Mouse (Mus musculus) heart, postnatal 0 days (tissue): Measurements from ENCODE around the gene Kpna2. TPM values are rescaled to one million over a fixed set of nuclear protein-coding genes. Genes with fewer than 3 reads are reported as not detected.
A peak's percentile ranks its signal among the peaks of the same experiment; 100 is the strongest.

Source experiments
- ATAC-seq: fragments of 200-750 bp; cut with Nextera tagmentation; 2 replicates; pipeline ENCODE4 v1.8.0; 2017; ENCODE audit warnings: low read depth, moderate number of reproducible peaks, moderate library complexity; ENCODE audit not compliant: insufficient read depth
- DNase-seq: peaks from one replicate; pipeline ENCODE4 v3.0.0-alpha.2; 2016; ENCODE audit warnings: low spot score
- H3K27ac ChIP-seq: fragments of 300-500 bp; sonication (generic); 2 replicates; pipeline ENCODE4 v1.5.1; 2014; ENCODE audit warnings: low read depth, mild to moderate bottlenecking
- H3K27me3 ChIP-seq: fragments of 300-500 bp; sonication (generic); 2 replicates; pipeline ENCODE4 v1.6.1; 2014; ENCODE audit warnings: low read length, mixed read lengths; ENCODE audit not compliant: control insufficient read depth, insufficient read depth
- H3K36me3 ChIP-seq: fragments of 300-500 bp; sonication (generic); replicated peaks from 2 replicates; pipeline ENCODE4 v1.6.1; 2014; ENCODE audit warnings: low read length, mixed read lengths; ENCODE audit not compliant: control insufficient read depth, insufficient read depth
- H3K4me1 ChIP-seq: fragments of 300-500 bp; sonication (generic); 2 replicates; pipeline ENCODE4 v1.6.1; 2014; ENCODE audit warnings: antibody characterized with exemption; ENCODE audit not compliant: control insufficient read depth, insufficient read depth
- H3K4me2 ChIP-seq: fragments of 300-500 bp; sonication (generic); 2 replicates; pipeline ENCODE4 v1.6.1; 2014; ENCODE audit warnings: low read depth, mild to moderate bottlenecking, low read length, moderate library complexity
- H3K4me3 ChIP-seq: fragments of 300-500 bp; sonication (generic); 2 replicates; pipeline ENCODE4 v1.5.1; 2014; ENCODE audit warnings: low read depth, low read length
- H3K9ac ChIP-seq: fragments of 300-500 bp; sonication (generic); replicated peaks from 2 replicates; pipeline ENCODE4 v1.6.1; 2014; ENCODE audit warnings: low read depth, low read length, mixed read lengths
- H3K9me3 ChIP-seq: fragments of 300-500 bp; sonication (generic); replicated peaks from 2 replicates; pipeline ENCODE4 v1.6.1; 2016; ENCODE audit warnings: low read length; ENCODE audit not compliant: control insufficient read depth
- CTCF ChIP-seq: IDR thresholded peaks from 2 replicates; pipeline ENCODE4 v1.5.1; 2016; ENCODE audit warnings: antibody characterized with exemption, control low read depth, low read depth
- EP300 ChIP-seq: IDR thresholded peaks from 2 replicates; pipeline ENCODE4 v1.6.1; 2016; ENCODE audit warnings: antibody characterized with exemption, low read depth
- WGBS: fragments of 180-500 bp; shearing (Covaris S2); extraction: QIAGEN DNeasy Blood & Tissue Kit; methylation state at CpG from one replicate; pipeline ENCODE4 v1.1.7; 2014; 5-methylcytosine and 5-hydroxymethylcytosine counted together
- polyA plus RNA-seq: library from polyadenylated mRNA; unstranded; fragments of >200 nt; fragmentation: Nextera tagmentation; extraction: Ambion mirVana; gene quantifications from 2 replicates; pipeline ENCODE4 v1.2.1, GENCODE M21; 2015
- total RNA-seq: library from RNA; depleted of rRNA; stranded (reverse); fragments of >200 nt; gene quantifications from 2 replicates; pipeline ENCODE4 v1.2.3, GENCODE M21; 2014; ENCODE audit warnings: low replicate concordance; rRNA removed

Gene Kpna2
- total and polyA plus RNA-seq, 2 experiments from 2014 or later: 124 to 177 TPM

DNA sequence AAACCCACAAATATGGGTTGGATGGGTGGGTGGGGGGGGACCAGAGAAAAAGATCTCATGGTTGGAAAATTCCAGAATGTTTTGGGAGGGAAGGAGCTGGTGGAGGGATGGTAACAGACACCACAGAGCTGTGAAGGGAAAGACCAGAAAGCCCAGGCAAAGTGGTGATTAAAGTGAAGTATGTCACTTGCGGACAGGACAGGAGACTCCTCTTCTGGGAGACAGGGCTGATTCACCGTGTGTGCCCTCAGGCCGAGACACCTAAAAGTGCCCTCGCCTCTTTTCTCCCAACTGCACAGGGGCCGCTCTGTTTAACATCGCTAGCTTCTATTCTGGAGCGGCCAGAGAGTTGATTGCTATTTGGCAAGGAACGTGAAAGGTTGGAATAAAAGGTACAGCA is 44.8 kb downstream of the Kpna2 start:
- H3K9ac ChIP-seq: no peak overlapping the region
- H3K4me2 ChIP-seq: no peak overlapping the region
- no peak overlapping the region for H3K27ac ChIP-seq
- H3K4me3 ChIP-seq: no peak overlapping the region
- no peaks in the 10 kb centered on the region for H3K9me3 ChIP-seq
- 43% methylated on average over 8 of the region's 8 CpGs for WGBS
- no peaks in the 10 kb centered on the region for H3K36me3 ChIP-seq
- peaks cover 15% of the 10 kb centered on the region for H3K4me1 ChIP-seq
- no peak for DNase-seq
- H3K27me3 ChIP-seq: no peaks in the 10 kb centered on the region
- TF ChIP-seq CTCF (no peak), EP300 (no peak)
- no peak for ATAC-seq

DNA sequence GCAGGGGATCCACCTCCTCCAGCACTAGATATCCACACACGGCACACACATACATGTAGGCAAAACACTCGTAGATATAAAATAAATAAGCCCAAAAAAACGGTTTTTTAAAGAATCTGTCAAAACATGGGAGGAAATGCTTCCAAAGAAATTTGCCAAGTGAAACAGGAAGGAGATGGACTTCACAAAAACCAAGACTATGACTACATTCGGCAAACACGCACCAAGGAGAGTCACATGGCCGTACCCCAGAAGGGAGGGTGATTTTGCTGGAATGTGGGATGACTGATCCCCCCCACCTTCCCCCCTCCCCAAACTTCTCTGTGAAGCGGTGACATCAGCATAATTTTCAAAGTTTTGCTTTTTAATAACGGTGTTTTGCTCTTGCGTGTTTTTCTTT is 45.2 kb downstream of the Kpna2 start:
- H3K27ac ChIP-seq: 0 out of 2 replicates have a peak overlapping the region, but pooled peaks have one; percentile 28
- DNase-seq (no peak), ATAC-seq (no peak)
- no peak overlapping the region for H3K9ac ChIP-seq
- peaks cover 15% of the 10 kb centered on the region for H3K4me1 ChIP-seq
- TF ChIP-seq EP300: no peak
- no peak for TF ChIP-seq CTCF
- H3K9me3 ChIP-seq: no peaks in the 10 kb centered on the region
- H3K27me3 ChIP-seq: no peaks in the 10 kb centered on the region
- 58% methylated on average over 9 of the region's 9 CpGs for WGBS
- no peak overlapping the region for H3K4me3 ChIP-seq
- no peak overlapping the region for H3K4me2 ChIP-seq
- H3K36me3 ChIP-seq: no peaks in the 10 kb centered on the region

Other genes starting within 250 kb of the Kpna2 start
- 126 and 153 TPM in 2 replicates for gene Pecam1, start 248.9 kb downstream of the Kpna2 start, total RNA-seq
- 59.4 and 63.2 TPM in 2 replicates for gene Pecam1, start 248.9 kb downstream of the Kpna2 start, polyA plus RNA-seq
- 0.15 TPM in 1 of 2 replicates, not detected in the other for gene Milr1, start 248.3 kb downstream of the Kpna2 start, total RNA-seq
- gene Milr1, start 248.3 kb downstream of the Kpna2 start, polyA plus RNA-seq: 0.58 and 0.83 TPM in 2 replicates
- 1.1 and 6.3 TPM in 2 replicates for gene Polg2, start 220.0 kb downstream of the Kpna2 start, total RNA-seq
- 6.5 and 7.2 TPM in 2 replicates for gene Polg2, start 220.0 kb downstream of the Kpna2 start, polyA plus RNA-seq
- gene Ddx5, start 210.4 kb downstream of the Kpna2 start, total RNA-seq: 267 and 282 TPM in 2 replicates
- gene Ddx5, start 210.4 kb downstream of the Kpna2 start, polyA plus RNA-seq: 165 and 173 TPM in 2 replicates
- 3.6 and 4.8 TPM in 2 replicates for gene Cep95, start 210.3 kb downstream of the Kpna2 start, total RNA-seq
- 8.2 and 9.2 TPM in 2 replicates for gene Cep95, start 210.3 kb downstream of the Kpna2 start, polyA plus RNA-seq
- gene Smurf2, start 78.8 kb downstream of the Kpna2 start, total RNA-seq: 26.2 and 34.8 TPM in 2 replicates
- gene Smurf2, start 78.8 kb downstream of the Kpna2 start, polyA plus RNA-seq: 7.4 and 7.9 TPM in 2 replicates
- 1.7 and 4.0 TPM in 2 replicates for gene 1810010H24Rik, start 26.1 kb upstream of the Kpna2 start, total RNA-seq
- 2.6 and 3.4 TPM in 2 replicates for gene 1810010H24Rik, start 26.1 kb upstream of the Kpna2 start, polyA plus RNA-seq
- gene Bptf, start 132.6 kb upstream of the Kpna2 start, total RNA-seq: 13.7 and 25.8 TPM in 2 replicates
- 11.7 and 11.8 TPM in 2 replicates for gene Bptf, start 132.6 kb upstream of the Kpna2 start, polyA plus RNA-seq
- 53.5 and 85.3 TPM in 2 replicates for gene Nol11, start 189.8 kb upstream of the Kpna2 start, total RNA-seq
- 25.9 and 27.4 TPM in 2 replicates for gene Nol11, start 189.8 kb upstream of the Kpna2 start, polyA plus RNA-seq